Mouse (Mus musculus) lung, postnatal 36 days (tissue): ENCODE measurements at regions not wholly inside any gene's neighbourhood (a gene's known extent, or its start where the extent isn't known, plus 50 kb on each side); places are given as distances from the start of the nearest gene placed in this dataset.

ENCODE experiments used
- DNase-seq: peaks from one replicate; pipeline ENCODE4 v3.0.0; 2022; ENCODE audit warnings: mixed read lengths

DNA sequence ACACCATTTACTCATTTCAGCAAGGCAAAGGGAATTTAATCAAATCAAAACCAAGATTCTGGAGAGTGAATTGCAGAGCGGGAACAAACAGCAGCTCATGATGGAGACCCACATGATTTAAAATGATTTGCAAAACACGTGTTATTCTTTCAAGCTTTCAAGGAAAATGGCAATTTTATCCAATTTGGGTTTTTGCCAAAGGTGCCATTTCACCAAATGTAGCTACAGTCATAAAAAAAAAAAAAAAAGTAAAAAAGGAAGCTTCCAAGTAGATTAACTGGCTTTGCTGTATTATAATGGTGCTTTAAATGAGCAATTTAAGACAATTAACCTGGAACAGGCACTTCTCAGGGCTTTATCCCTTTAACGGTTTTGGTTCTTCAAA, 1052.7 kb downstream of the 5730522E02Rik start:
- no peak for DNase-seq

DNA sequence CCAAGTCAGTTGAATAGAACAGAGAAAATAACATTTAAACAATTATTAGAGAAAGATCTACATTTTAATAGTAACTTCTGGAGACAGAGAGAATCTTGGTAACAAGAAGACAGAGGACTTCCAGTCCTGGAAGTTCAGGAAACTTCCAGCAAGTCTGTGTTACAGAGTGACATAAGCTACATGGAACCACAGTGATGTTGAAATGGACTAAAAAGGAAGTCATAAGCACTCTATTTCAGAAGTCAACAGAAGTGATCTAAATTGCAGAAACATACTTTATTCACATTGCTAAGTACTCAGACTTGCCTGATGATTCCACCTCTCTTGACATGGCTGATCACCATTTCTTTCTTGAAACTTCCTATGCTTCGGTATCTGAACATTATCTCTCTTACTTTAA, 1051.7 kb downstream of the 5730522E02Rik start:
- DNase-seq = no peak

GRCm38 (mm10) chr11:25167939-25168338, 1042.6 kb downstream of the 5730522E02Rik start:
- DNase-seq = no peak

- DNase-seq = no peak
These were observed 1039.5 kb downstream of the 5730522E02Rik start for GRCm38 (mm10) chr11:25171048-25171447.
